11 mouse cellular contexts compared by ENCODE assay signal in genomic region chr4:62347605-62348328, GRCm38 (mm10). TPM values are rescaled to one million over a fixed set of nuclear protein-coding genes. Genes with fewer than 3 reads are reported as not detected.
DNase-seq lines count a peak whose midpoint lies in the region; ATAC-seq lines count a peak whose summit lies in the region.
"Had no signal": no experiment of that assay in that cellular context is flagged by ENCODE, and none has a peak within 500 bp of the region (broad histone marks: within the 10 kb centered on the region; RNA-seq: fewer than 3 reads in every experiment).

No protein-coding gene starts in this region.

- peaks cover 58% of the 10 kb centered on the region for H3K36me3 ChIP-seq in heart, embryonic 13.5 days
- H3K36me3 ChIP-seq in macrophage (ENCODE audit: inconsistent target) = peaks cover 49% of the 10 kb centered on the region
- no peaks in the 10 kb centered on the region for H3K36me3 ChIP-seq in forebrain, embryonic 11.5 days (ENCODE audit: control insufficient read depth, insufficient read depth, low read length)
- peaks cover 13% of the 10 kb centered on the region for H3K36me3 ChIP-seq in forebrain, embryonic 16.5 days (ENCODE audit: control insufficient read depth, insufficient read depth)

- H3K4me1 ChIP-seq in heart, embryonic 13.5 days = peaks cover 12% of the 10 kb centered on the region; the same call in 1 of the 2 replicates
- H3K4me1 ChIP-seq in forebrain, embryonic 11.5 days (replicated peaks; ENCODE audit: control insufficient read depth, insufficient read depth, low read length) = no peaks in the 10 kb centered on the region
- no peaks in the 10 kb centered on the region for H3K4me1 ChIP-seq in forebrain, embryonic 16.5 days (replicated peaks; ENCODE audit: control insufficient read depth, insufficient read depth, low read length)

- WGBS in heart, embryonic 13.5 days = 53% methylated on average over 9 of the region's 9 CpGs
- 67% methylated on average over 9 of the region's 9 CpGs for WGBS in macrophage (ENCODE audit: missing documents)
- 85% methylated on average over 9 of the region's 9 CpGs for WGBS in forebrain, embryonic 11.5 days
- WGBS in forebrain, embryonic 16.5 days = 85% methylated on average over 9 of the region's 9 CpGs

- H3K27ac ChIP-seq in heart, embryonic 13.5 days (replicated peaks) = peak overlapping the region; percentile 79
- peak overlapping the region; percentile 73 for H3K27ac ChIP-seq in macrophage
- no peak overlapping the region for H3K27ac ChIP-seq in forebrain, embryonic 11.5 days (ENCODE audit: low read depth, low read length)
- H3K27ac ChIP-seq in forebrain, embryonic 16.5 days (ENCODE audit: low read length) = no peak overlapping the region

- peak overlapping the region; percentile 22 for H3K4me2 ChIP-seq in heart, embryonic 13.5 days
- no peak overlapping the region for H3K4me2 ChIP-seq in forebrain, embryonic 11.5 days (ENCODE audit: low read depth, low read length, severe bottlenecking)
- H3K4me2 ChIP-seq in forebrain, embryonic 16.5 days (ENCODE audit: low read length) = no peak overlapping the region
- H3K4me2 ChIP-seq: midbrain, embryonic 11.5 days had no signal

- no peak overlapping the region for H3K4me3 ChIP-seq in heart, embryonic 13.5 days
- no peak overlapping the region for H3K4me3 ChIP-seq in macrophage (ENCODE audit: inconsistent target)
- no peak overlapping the region for H3K4me3 ChIP-seq in forebrain, embryonic 11.5 days (ENCODE audit: low read depth, low read length)
- H3K4me3 ChIP-seq in forebrain, embryonic 16.5 days (replicated peaks; ENCODE audit: low read length) = no peak overlapping the region

- DNase-seq in heart, adult 11 months = peak; percentile 93
- DNase-seq in heart, postnatal 36 days = no peak
- DNase-seq in kidney, postnatal 10 days = peak; percentile 43
- DNase-seq in spleen, adult 18-20 months = no peak
- no peak for DNase-seq in forebrain, embryonic 11.5 days (ENCODE audit: low spot score)
- DNase-seq: cerebellum, adult 11 months had no signal

- H3K27me3 ChIP-seq in heart, embryonic 13.5 days (replicated peaks) = no peaks in the 10 kb centered on the region
- no peaks in the 10 kb centered on the region for H3K27me3 ChIP-seq in forebrain, embryonic 11.5 days (ENCODE audit: control insufficient read depth, insufficient read depth, low read length)
- H3K27me3 ChIP-seq in forebrain, embryonic 16.5 days (replicated peaks; ENCODE audit: control insufficient read depth, insufficient read depth, low read length) = no peaks in the 10 kb centered on the region

- H3K9me3 ChIP-seq in heart, embryonic 13.5 days = peaks cover 3% of the 10 kb centered on the region; the same call in 1 of the 2 replicates
- H3K9me3 ChIP-seq in forebrain, embryonic 11.5 days (ENCODE audit: control insufficient read depth, low read length) = no peaks in the 10 kb centered on the region
- H3K9me3 ChIP-seq in forebrain, embryonic 16.5 days (ENCODE audit: control insufficient read depth, low read length) = no peaks in the 10 kb centered on the region

- H3K79me2 ChIP-seq in macrophage (ENCODE audit: inconsistent target) = peaks cover 88% of the 10 kb centered on the region

- H3K9ac ChIP-seq in heart, embryonic 13.5 days = no peak overlapping the region
- no peak overlapping the region for H3K9ac ChIP-seq in forebrain, embryonic 11.5 days (ENCODE audit: low read length)
- H3K9ac ChIP-seq in forebrain, embryonic 16.5 days (replicated peaks; ENCODE audit: low read depth, low read length) = no peak overlapping the region

- intact Hi-C loops in heart, postnatal 36 days (cut with DNase I) = loop anchor here (10.0 kb wide), 1 partner anchor 417 kb away; no protein-coding TSS in a partner anchor

- no peak for ATAC-seq in heart, embryonic 13.5 days (ENCODE audit: extremely low read depth, insufficient number of reproducible peaks, low FRiP score, low TSS enrichment)
- ATAC-seq in forebrain, embryonic 11.5 days (replicated peaks; ENCODE audit: low FRiP score) = no peak
- ATAC-seq in forebrain, embryonic 16.5 days = no peak
- ATAC-seq: hindbrain, postnatal 0 days had no signal

RNA-seq across cellular contexts. Expression of gene Fkbp15, which starts 12.6 kb away (rescaled TPM):
- 10 to 100 TPM; 19.3 to 23.2 TPM for total RNA-seq in heart, postnatal 36 days (2021)
- polyA plus RNA-seq in heart, embryonic 13.5 days (2015; fragmentation: Nextera tagmentation; extraction: Ambion mirVana) = 16.7 and 17.8 TPM in 2 replicates
- total RNA-seq in macrophage (2018; cell fraction: chromatin; rRNA removed) = 100 to 1,000 TPM; 169 to 626 (median 517) TPM
- 100 to 1,000 TPM; 103 to 194 (median 146) TPM for total RNA-seq in macrophage (2018; cell fraction: cytosol; rRNA removed)
- 100 to 1,000 TPM; 122 to 388 (median 268) TPM for total RNA-seq in macrophage (2018; cell fraction: nucleus; rRNA removed)
- polyA plus RNA-seq in macrophage (2018) = 137 to 171 TPM (median 154 TPM) in 3 replicates
- polyA plus RNA-seq in forebrain, embryonic 11.5 days (2014; fragmentation: Nextera tagmentation; extraction: Ambion mirVana) = 18.5 and 23.4 TPM in 2 replicates
- polyA plus RNA-seq in forebrain, embryonic 16.5 days (2015; fragmentation: Nextera tagmentation; extraction: Ambion mirVana) = 23.5 and 24.0 TPM in 2 replicates

RNA-seq across cellular contexts. Expression of gene Slc31a1, which starts 12.8 kb away (rescaled TPM):
- 10 to 100 TPM; 18.8 to 20.3 TPM for total RNA-seq in heart, postnatal 36 days (2021)
- polyA plus RNA-seq in heart, embryonic 13.5 days (2015; fragmentation: Nextera tagmentation; extraction: Ambion mirVana) = 41.2 and 42.4 TPM in 2 replicates
- 10 to 100 TPM in 25 of 26 experiments, 1 to 10 TPM in 1; 9.1 to 64.5 (median 30.9) TPM for total RNA-seq in macrophage (2018; cell fraction: chromatin; rRNA removed)
- 100 to 1,000 TPM in 13 of 26 experiments, 10 to 100 TPM in 13; 80.7 to 117 (median 99.3) TPM for total RNA-seq in macrophage (2018; cell fraction: cytosol; rRNA removed)
- total RNA-seq in macrophage (2018; cell fraction: nucleus; rRNA removed) = 100 to 1,000 TPM in 10 of 26 experiments, 10 to 100 TPM in 16; 37.3 to 132 (median 94.5) TPM
- polyA plus RNA-seq in macrophage (2018) = 73.8 to 99.5 TPM (median 84.1 TPM) in 3 replicates
- 49.9 and 51.7 TPM in 2 replicates for polyA plus RNA-seq in forebrain, embryonic 11.5 days (2014; fragmentation: Nextera tagmentation; extraction: Ambion mirVana)
- polyA plus RNA-seq in forebrain, embryonic 16.5 days (2015; fragmentation: Nextera tagmentation; extraction: Ambion mirVana) = 39.6 and 43.2 TPM in 2 replicates

Comparison
In these comparisons a context has a peak if more than half of its experiments do, and no peak if none do; other contexts are left out.
1. DNase-seq: peak in heart, adult 11 months (single experiment) and kidney, postnatal 10 days (single experiment); none in heart, postnatal 36 days (0 of 2), spleen, adult 18-20 months (0 of 2) and forebrain, embryonic 11.5 days (single experiment).
2. H3K27ac ChIP-seq: peak in heart, embryonic 13.5 days (single experiment) and macrophage (single experiment); none in forebrain, embryonic 11.5 days (single experiment) and forebrain, embryonic 16.5 days (single experiment).